ENCODE assay signal across 15 mouse cellular contexts in genomic region chr2:167948047-167948446, GRCm38 (mm10). TPM values are rescaled to one million over a fixed set of nuclear protein-coding genes. Genes with fewer than 3 reads are reported as not detected.
A peak's percentile ranks its signal among the peaks of the same experiment; 100 is the strongest.
DNase-seq lines count a peak whose midpoint lies in the region; ATAC-seq lines count a peak whose summit lies in the region.
"Had no signal": no experiment of that assay in that cellular context is flagged by ENCODE, and none has a peak within 500 bp of the region (broad histone marks: within the 10 kb centered on the region; RNA-seq: fewer than 3 reads in every experiment).

No protein-coding gene starts in this region.

- H3K4me3 ChIP-seq in heart, embryonic 16.5 days (ENCODE audit: low read length), result no peak overlapping the region
- no peak overlapping the region for H3K4me3 ChIP-seq in heart, embryonic 12.5 days
- no peak overlapping the region for H3K4me3 ChIP-seq in limb, embryonic 10.5 days

- no peaks in the 10 kb centered on the region for H3K27me3 ChIP-seq in heart, embryonic 16.5 days (ENCODE audit: control insufficient read depth, insufficient read depth, low read length)
- no peaks in the 10 kb centered on the region for H3K27me3 ChIP-seq in heart, embryonic 12.5 days (replicated peaks)
- no peaks in the 10 kb centered on the region for H3K27me3 ChIP-seq in limb, embryonic 10.5 days (ENCODE audit: low read depth, poor library complexity, severe bottlenecking)

- DNase-seq in testis, postnatal 14 days (ENCODE audit: low spot score), result peak; percentile 9
- DNase-seq in testis, postnatal 10 days (ENCODE audit: low spot score), result no peak
- DNase-seq in lung, postnatal 36 days, result peak; percentile 87
- DNase-seq in thymus, postnatal 0 days (ENCODE audit: low spot score), result no peak
- DNase-seq in limb, embryonic 10.5 days (ENCODE audit: low spot score), result no peak
- DNase-seq in B cell, adult 2 months, result no peak
- DNase-seq: cerebellum, adult 9-10 months; heart, postnatal 14 days; retina, postnatal 1 day; spleen, adult 18-20 months; thymus, postnatal 36 days had no signal

- peaks cover 54% of the 10 kb centered on the region for H3K4me1 ChIP-seq in heart, embryonic 16.5 days (ENCODE audit: control insufficient read depth, insufficient read depth, low read length)
- H3K4me1 ChIP-seq in heart, embryonic 12.5 days (replicated peaks), result peaks cover 79% of the 10 kb centered on the region
- H3K4me1 ChIP-seq in limb, embryonic 10.5 days, result peaks cover 49% of the 10 kb centered on the region

- H3K36me3 ChIP-seq in heart, embryonic 16.5 days (ENCODE audit: control insufficient read depth, insufficient read depth), result no peaks in the 10 kb centered on the region
- H3K36me3 ChIP-seq in heart, embryonic 12.5 days, result no peaks in the 10 kb centered on the region; the same call in 1 of the 2 replicates
- H3K36me3 ChIP-seq in limb, embryonic 10.5 days, result peaks cover 2% of the 10 kb centered on the region; the same call in 1 of the 2 replicates

- WGBS in heart, embryonic 16.5 days, result 65% methylated on average over 6 of the region's 6 CpGs
- 74% methylated on average over 6 of the region's 6 CpGs for WGBS in heart, embryonic 12.5 days
- WGBS in limb, embryonic 10.5 days, result 78% methylated on average over 6 of the region's 6 CpGs

- ATAC-seq in heart, embryonic 16.5 days (replicated peaks; ENCODE audit: extremely low read depth, insufficient read depth, low FRiP score), result no peak
- no peak for ATAC-seq in heart, embryonic 12.5 days (ENCODE audit: insufficient number of reproducible peaks, low FRiP score)
- ATAC-seq: activated CD4-positive, CD25-positive, alpha-beta regulatory T cell, adult 4 months had no signal

- no peak overlapping the region for H3K9ac ChIP-seq in heart, embryonic 16.5 days (ENCODE audit: low read length)
- no peak overlapping the region for H3K9ac ChIP-seq in heart, embryonic 12.5 days

- H3K27ac ChIP-seq in heart, embryonic 16.5 days (ENCODE audit: low read length), result 0 out of 2 replicates have a peak overlapping the region, but pooled peaks have one; percentile 14
- no peak overlapping the region for H3K27ac ChIP-seq in heart, embryonic 12.5 days (ENCODE audit: poor library complexity, severe bottlenecking)
- H3K27ac ChIP-seq in limb, embryonic 10.5 days, result no peak overlapping the region

- no peak overlapping the region for H3K4me2 ChIP-seq in heart, embryonic 16.5 days (ENCODE audit: low read depth, low read length)
- no peak overlapping the region for H3K4me2 ChIP-seq in heart, embryonic 12.5 days
- H3K4me2 ChIP-seq: midbrain, embryonic 11.5 days had no signal

- H3K9me3 ChIP-seq in heart, embryonic 16.5 days (replicated peaks; ENCODE audit: control insufficient read depth, low read length), result no peaks in the 10 kb centered on the region
- H3K9me3 ChIP-seq in heart, embryonic 12.5 days (replicated peaks), result no peaks in the 10 kb centered on the region
- H3K9me3 ChIP-seq in limb, embryonic 10.5 days (replicated peaks), result no peaks in the 10 kb centered on the region

RNA-seq across cellular contexts. Expression of gene Ptpn1, which starts 16.2 kb away (rescaled TPM):
- polyA plus RNA-seq in heart, embryonic 16.5 days (2015; fragmentation: Nextera tagmentation; extraction: Ambion mirVana), result 44.7 and 50.8 TPM in 2 replicates
- 59.5 and 63.3 TPM in 2 replicates for polyA plus RNA-seq in heart, embryonic 12.5 days (2016; fragmentation: Nextera tagmentation; extraction: Ambion mirVana)
- polyA plus RNA-seq in thymus, postnatal 0 days (2015; fragmentation: Nextera tagmentation; extraction: Ambion mirVana), result 102 and 110 TPM in 2 replicates
- polyA plus RNA-seq in limb, embryonic 10.5 days (2016; fragmentation: Nextera tagmentation; extraction: Ambion mirVana), result 56.4 and 62.2 TPM in 2 replicates

Comparison
In these comparisons a context has a peak if more than half of its experiments do, and no peak if none do; other contexts are left out.
1. DNase-seq: peak in testis, postnatal 14 days (single experiment) and lung, postnatal 36 days (single experiment); none in testis, postnatal 10 days (single experiment), thymus, postnatal 0 days (single experiment), limb, embryonic 10.5 days (single experiment) and B cell, adult 2 months (0 of 2).